Mouse (Mus musculus) myocyte (in vitro differentiated cells): ENCODE data around the gene Hist1h2af.
"Not testable (repeated sequence)": the region's sequence is repeated elsewhere in the genome, so short reads cannot be mapped to it uniquely, and the experiment has no call there.

Source experiments
- CEBPB ChIP-seq: IDR thresholded peaks from 2 replicates; pipeline ENCODE4 v1.6.1; 2011; ENCODE audit warnings: mild to moderate bottlenecking, moderate library complexity; ENCODE audit not compliant: poor library complexity, insufficient read depth, severe bottlenecking
- MAX ChIP-seq: IDR thresholded peaks from one replicate; pipeline ENCODE4 v1.6.1; 2011; ENCODE audit warnings: low read depth, mild to moderate bottlenecking, control low read depth
- MYOG ChIP-seq, 3 experiments: IDR thresholded peaks; one replicate each; pipeline ENCODE4 v1.6.1; 2011; ENCODE audit warnings: control low read depth in 2 of 3, low read depth in 2 of 3, mild to moderate bottlenecking in 2 of 3; ENCODE audit not compliant: insufficient read length in 2 of 3, control insufficient read depth in 1 of 3, insufficient read depth in 1 of 3
- POLR2A ChIP-seq: IDR thresholded peaks from one replicate; pipeline ENCODE4 v1.6.1; 2011; ENCODE audit warnings: low read depth, mild to moderate bottlenecking, control low read depth, moderate library complexity; ENCODE audit not compliant: insufficient read length
- POLR2AphosphoS2 ChIP-seq: IDR thresholded peaks from one replicate; pipeline ENCODE4 v1.6.1; 2011; ENCODE audit warnings: low read depth, control low read depth; ENCODE audit not compliant: insufficient read length
- REST ChIP-seq: IDR thresholded peaks from one replicate; pipeline ENCODE4 v1.6.1; 2011; ENCODE audit warnings: mild to moderate bottlenecking, control low read depth, moderate library complexity; ENCODE audit not compliant: insufficient read depth, insufficient read length
- SRF ChIP-seq: IDR thresholded peaks from one replicate; pipeline ENCODE4 v1.6.1; 2011; ENCODE audit warnings: low read depth; ENCODE audit not compliant: control insufficient read depth, insufficient read length
- TCF12 ChIP-seq: IDR thresholded peaks from one replicate; pipeline ENCODE4 v1.6.1; 2011; ENCODE audit warnings: mild to moderate bottlenecking, control low read depth; ENCODE audit not compliant: poor library complexity, insufficient read depth, severe bottlenecking

GRCm38 (mm10) chr13:23551146-23551834 lies 17.6 kb downstream of the Hist1h2af start, which contains the start of gene Hist1h4f:
- TF ChIP-seq POLR2A (peak; percentile 92), POLR2AphosphoS2 (peak; percentile 99), SRF (peak; percentile 41)
- not testable (repeated sequence) for TF ChIP-seq REST; MAX; TCF12; CEBPB; MYOG (IDR thresholded peaks at IDR 0.05; ENCODE audit: control insufficient read depth in 1 of 3, insufficient read depth in 1 of 3, insufficient read length in 2 of 3, low read depth in 2 of 3)
